Mouse (Mus musculus) cerebellum, adult (tissue): Measurements from ENCODE around the gene Clasrp.

Source experiments
- ATAC-seq: cut with Nextera tagmentation; 2 replicates; pipeline ENCODE4 v1.9.2; 2017; ENCODE audit warnings: mild to moderate bottlenecking, moderate library complexity, mixed read lengths; ENCODE audit not compliant: insufficient number of reproducible peaks, low FRiP score, low TSS enrichment

Clasrp gene

GRCm38 (mm10) chr7:19540771-19541566, 63.3 kb downstream of the Clasrp start:
- ATAC-seq = no peak

GRCm38 (mm10) chr7:19534676-19535075, 69.6 kb downstream of the Clasrp start:
- no peak for ATAC-seq

- no peak for ATAC-seq
These were observed 72.0 kb downstream of the Clasrp start for GRCm38 (mm10) chr7:19532240-19532639.

GRCm38 (mm10) chr7:19531077-19531476, 73.2 kb downstream of the Clasrp start:
- no peak for ATAC-seq
